Mouse (Mus musculus): ENCODE data around the gene Gm34302. TPM values are rescaled to one million over a fixed set of nuclear protein-coding genes. Genes with fewer than 3 reads are reported as not detected.
"Not testable (repeated sequence)": the region's sequence is repeated elsewhere in the genome, so short reads cannot be mapped to it uniquely, and the experiment has no call there.

Gm34302 gene
- total RNA-seq (2022), result not detected

- no peak for DNase-seq (ENCODE audit: low spot score in 2 of 2)
These were observed at the start of gene Gm34302 for GRCm38 (mm10) chr3:63483726-63484125. Gene Gm34302 (minus strand): TSS chr3:63483879.

- DNase-seq (ENCODE audit: low spot score in 2 of 2), result no peak
These were observed 48.2 kb upstream of the Gm34302 start for GRCm38 (mm10) chr3:63531847-63532246.

GRCm38 (mm10) chr3:63517681-63518080, 34.0 kb upstream of the Gm34302 start:
- no peak for DNase-seq (ENCODE audit: low spot score in 2 of 2)

GRCm38 (mm10) chr3:63516279-63516678, 32.6 kb upstream of the Gm34302 start:
- not testable (repeated sequence) for DNase-seq (ENCODE audit: low spot score in 2 of 2)

- no peak for DNase-seq (ENCODE audit: low spot score in 2 of 2)
These were observed 27.6 kb upstream of the Gm34302 start for GRCm38 (mm10) chr3:63511316-63511715.

- DNase-seq (ENCODE audit: low spot score in 2 of 2), result no peak
These were observed 25.8 kb upstream of the Gm34302 start for GRCm38 (mm10) chr3:63509484-63509883.

GRCm38 (mm10) chr3:63508924-63509323, 25.2 kb upstream of the Gm34302 start:
- no peak for DNase-seq (ENCODE audit: low spot score in 2 of 2)

- no peak for DNase-seq (ENCODE audit: low spot score in 2 of 2)
These were observed 20.8 kb upstream of the Gm34302 start for GRCm38 (mm10) chr3:63504433-63504832.

- DNase-seq (ENCODE audit: low spot score in 2 of 2), result no peak
These were observed 11.1 kb upstream of the Gm34302 start for GRCm38 (mm10) chr3:63494625-63495382.

GRCm38 (mm10) chr3:63493563-63493962, 9.9 kb upstream of the Gm34302 start:
- DNase-seq (ENCODE audit: low spot score in 2 of 2), result no peak

- no peak for DNase-seq (ENCODE audit: low spot score in 2 of 2)
These were observed 43.1 kb downstream of the Gm34302 start for GRCm38 (mm10) chr3:63440426-63441125.

GRCm38 (mm10) chr3:63439738-63440137, 43.9 kb downstream of the Gm34302 start:
- DNase-seq (ENCODE audit: low spot score in 2 of 2), result no peak

- no peak for DNase-seq (ENCODE audit: low spot score in 2 of 2)
These were observed 44.8 kb downstream of the Gm34302 start for GRCm38 (mm10) chr3:63438898-63439297.

Other genes with a start within 250 kb of the Gm34302 start
- gene Mme, start 242.3 kb downstream of the Gm34302 start, total RNA-seq (2022), result 1 to 10 TPM; 1.8 to 7.8 (median 4.1) TPM

Measured in layer of hippocampus, adult 8-10 months (tissue).